Mouse (Mus musculus): Measurements from ENCODE around the gene Nol9.

GRCm38 (mm10) chr4:152020024-152020423 is 19.1 kb upstream of the Nol9 start:
- TF ChIP-seq CTCF (IDR thresholded peaks at IDR 0.05; ENCODE audit: low read depth, low read length), result no peak
- no peak for TF ChIP-seq GATA1 (IDR thresholded peaks at IDR 0.05; ENCODE audit: borderline replicate concordance, low read length)
- TF ChIP-seq GATA2 (IDR thresholded peaks at IDR 0.05; ENCODE audit: borderline replicate concordance, low read depth, low read length), result no peak
